Mouse (Mus musculus): ENCODE measurements around the gene Kcna6.

GRCm38 (mm10) chr6:126732645-126733044 lies 7.8 kb downstream of the Kcna6 start:
- TF ChIP-seq POLR2A (IDR thresholded peaks at IDR 0.05; ENCODE audit: low read depth, low read length) = no peak
- TF ChIP-seq CTCF (IDR thresholded peaks at IDR 0.05; ENCODE audit: extremely low read depth, insufficient read length, insufficient replicate concordance, low read depth, low read length) = no peak

All from small intestine, adult 2 months (tissue).